Mouse (Mus musculus) intestine, embryonic 15.5 days (tissue): ENCODE measurements around the gene Olfr655. TPM values are rescaled to one million over a fixed set of nuclear protein-coding genes. Genes with fewer than 3 reads are reported as not detected.

ENCODE experiments used
- ATAC-seq: fragments of 200-750 bp; cut with Nextera tagmentation; 2 replicates; pipeline ENCODE4 v1.8.0; 2017; ENCODE audit warnings: moderate TSS enrichment, moderate library complexity
- H3K27ac ChIP-seq: fragments of 300-500 bp; sonication (generic); 2 replicates; pipeline ENCODE4 v1.5.1; 2015; ENCODE audit warnings: mild to moderate bottlenecking, inconsistent platforms
- H3K27me3 ChIP-seq: fragments of 300-500 bp; sonication (generic); replicated peaks from 2 replicates; pipeline ENCODE4 v1.6.1; 2015; ENCODE audit warnings: inconsistent platforms
- H3K36me3 ChIP-seq: fragments of 300-500 bp; sonication (generic); 2 replicates; pipeline ENCODE4 v1.6.1; 2015; ENCODE audit warnings: inconsistent platforms
- H3K4me1 ChIP-seq: fragments of 300-500 bp; sonication (generic); replicated peaks from 2 replicates; pipeline ENCODE4 v1.6.1; 2015; ENCODE audit warnings: inconsistent platforms
- H3K4me2 ChIP-seq: fragments of 300-500 bp; sonication (generic); replicated peaks from 2 replicates; pipeline ENCODE4 v1.6.1; 2015; ENCODE audit warnings: mild to moderate bottlenecking, inconsistent platforms
- H3K4me3 ChIP-seq: fragments of 300-500 bp; sonication (generic); replicated peaks from 2 replicates; pipeline ENCODE4 v1.5.1; 2015; ENCODE audit warnings: inconsistent platforms
- H3K9ac ChIP-seq: fragments of 300-500 bp; sonication (generic); 2 replicates; pipeline ENCODE4 v1.6.1; 2015; ENCODE audit warnings: inconsistent platforms
- H3K9me3 ChIP-seq: fragments of 300-500 bp; sonication (generic); 2 replicates; pipeline ENCODE4 v1.6.1; 2016; ENCODE audit warnings: inconsistent platforms
- WGBS: fragments of 180-500 bp; shearing (Covaris S2); methylation state at CpG from one replicate; pipeline ENCODE4 v1.1.7; 2015; 5-methylcytosine and 5-hydroxymethylcytosine counted together
- polyA plus RNA-seq: library from polyadenylated mRNA; unstranded; fragments of >200 nt; fragmentation: Nextera tagmentation; extraction: Ambion mirVana; gene quantifications from 2 replicates; pipeline ENCODE4 v1.2.1, GENCODE M21; 2015

The Olfr655 gene
- polyA plus RNA-seq, 1 experiment from 2014 or later, result not detected

DNA sequence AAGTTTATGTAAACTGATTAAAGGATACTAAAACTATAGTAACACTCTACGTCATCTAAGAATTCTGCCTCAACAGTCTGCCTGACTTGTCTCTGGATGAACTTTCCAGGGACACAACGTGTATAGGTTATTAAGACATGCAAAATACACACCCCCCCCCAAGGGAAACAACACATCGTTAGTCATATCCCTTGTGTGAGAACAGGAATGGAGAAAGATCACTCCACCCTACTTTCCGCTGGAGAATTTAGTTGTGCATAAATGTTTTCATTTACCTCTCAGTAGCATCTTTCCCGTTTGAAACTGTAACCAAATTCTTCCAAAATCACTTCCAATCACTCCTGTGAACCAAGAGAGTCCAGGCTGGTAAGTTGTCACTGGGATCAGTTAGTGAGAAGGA lies 51.7 kb downstream of the Olfr655 start, which contains the start of gene Olfr651:
TSS of gene Olfr651 (plus strand) at position 301 of the 400 bp plus-strand sequence.
- no peak within 1 kb of the TSS for H3K4me2 ChIP-seq
- 76% methylated on average over 5 of the region's 5 CpGs for WGBS
- H3K27me3 ChIP-seq, result no peaks in the 10 kb centered on the region
- H3K27ac ChIP-seq, result no peak within 1 kb of the TSS
- no peaks in the 10 kb centered on the region for H3K36me3 ChIP-seq
- no peak within 1 kb of the TSS for H3K4me3 ChIP-seq
- H3K4me1 ChIP-seq, result no peaks in the 10 kb centered on the region
- no peak within 1 kb of the TSS for H3K9ac ChIP-seq
- no peak for ATAC-seq
- no peaks in the 10 kb centered on the region for H3K9me3 ChIP-seq

Other genes with a start within 250 kb of the Olfr655 start
- gene Trim12c, start 248.4 kb downstream of the Olfr655 start, polyA plus RNA-seq, result 2.0 and 2.1 TPM in 2 replicates
- 0.08 and 0.09 TPM in 2 replicates for gene Trim30b, start 231.9 kb downstream of the Olfr655 start, polyA plus RNA-seq
- 0.13 and 0.19 TPM in 2 replicates for gene Trim30c, start 200.9 kb downstream of the Olfr655 start, polyA plus RNA-seq
- 1.5 and 1.8 TPM in 2 replicates for gene Trim30a, start 136.6 kb downstream of the Olfr655 start, polyA plus RNA-seq
- gene Trim30d, start 93.9 kb downstream of the Olfr655 start, polyA plus RNA-seq, result 0.92 TPM in 2 replicates
- gene Olfr651, start 51.6 kb downstream of the Olfr655 start, polyA plus RNA-seq, result not detected in 2 replicates
- gene Olfr652, start 40.9 kb downstream of the Olfr655 start, polyA plus RNA-seq, result not detected in 2 replicates
- gene Olfr653, start 24.5 kb downstream of the Olfr655 start, polyA plus RNA-seq, result not detected in 2 replicates
- not detected in 2 replicates for gene Olfr654, start 14.8 kb downstream of the Olfr655 start, polyA plus RNA-seq
- not detected in 2 replicates for gene Olfr656, start 12.2 kb upstream of the Olfr655 start, polyA plus RNA-seq
- not detected in 2 replicates for gene Olfr657, start 23.0 kb upstream of the Olfr655 start, polyA plus RNA-seq
- 0.08 TPM in 1 of 2 replicates, not detected in the other for gene Olfr658, start 45.5 kb upstream of the Olfr655 start, polyA plus RNA-seq
- gene Olfr659, start 65.0 kb upstream of the Olfr655 start, polyA plus RNA-seq, result not detected in 2 replicates
- gene Olfr661, start 84.7 kb upstream of the Olfr655 start, polyA plus RNA-seq, result not detected in 2 replicates
- not detected in 2 replicates for gene Usp17le, start 175.7 kb upstream of the Olfr655 start, polyA plus RNA-seq
- not detected in 2 replicates for gene Usp17lb, start 240.8 kb upstream of the Olfr655 start, polyA plus RNA-seq